Mouse (Mus musculus): ENCODE measurements around the gene Rabif. TPM values are rescaled to one million over a fixed set of nuclear protein-coding genes. Genes with fewer than 3 reads are reported as not detected.

Gene Rabif
- total RNA-seq, 4 experiments from 2014 or later = 4.3 to 6.8 (median 5.6) TPM

GRCm38 (mm10) chr1:134552396-134552795, 57.9 kb downstream of the Rabif start:
- no peak for DNase-seq (ENCODE audit: low spot score in 2 of 2)

GRCm38 (mm10) chr1:134555240-134555870, 60.9 kb downstream of the Rabif start:
- DNase-seq (ENCODE audit: low spot score in 2 of 2) = no peak

- peak in 1 of 2 experiments; percentile 20 for DNase-seq (ENCODE audit: low spot score in 2 of 2)
Measured at GRCm38 (mm10) chr1:134555871-134556670, 61.6 kb downstream of the Rabif start.

- peak; percentile 96 for DNase-seq (ENCODE audit: low spot score in 2 of 2)
Measured at GRCm38 (mm10) chr1:134556671-134557218, 62.3 kb downstream of the Rabif start.

Other genes with a start within 250 kb of the Rabif start
- gene Myog, start 204.7 kb upstream of the Rabif start, total RNA-seq (2022) = 10 to 100 TPM in 3 of 4 experiments, 1 to 10 TPM in 1; 7.6 to 16.5 (median 15.4) TPM
- under 1 TPM; 0.21 to 0.65 (median 0.55) TPM for gene Ppfia4, start 161.7 kb upstream of the Rabif start, total RNA-seq (2022)
- gene Tmem183a, start 132.7 kb upstream of the Rabif start, total RNA-seq (2022) = 10 to 100 TPM in 3 of 4 experiments, 1 to 10 TPM in 1; 8.5 to 13.5 (median 11.1) TPM
- gene 4933406M09Rik, start 108.7 kb upstream of the Rabif start, total RNA-seq (2022) = not detected
- gene Cyb5r1, start 89.1 kb upstream of the Rabif start, total RNA-seq (2022) = 10 to 100 TPM; 79.7 to 98.2 (median 83.9) TPM
- 100 to 1,000 TPM; 196 to 235 (median 208) TPM for gene Adipor1, start 79.3 kb upstream of the Rabif start, total RNA-seq (2022)
- gene Klhl12, start 39.1 kb upstream of the Rabif start, total RNA-seq (2022) = 10 to 100 TPM; 19.0 to 22.2 (median 19.5) TPM
- gene Mgat4e, start 55.0 kb downstream of the Rabif start, total RNA-seq (2022) = not detected
- gene Kdm5b, start 65.5 kb downstream of the Rabif start, total RNA-seq (2022) = 1 to 10 TPM; 8.4 to 9.8 (median 9.5) TPM
- gene Syt2, start 152.0 kb downstream of the Rabif start, total RNA-seq (2022) = under 1 TPM in 1 of 4 experiments, not detected in 3; 0.02 TPM